Mouse (Mus musculus) bone marrow, adult 2 months (tissue): ENCODE data around the gene Cdh16. TPM values are rescaled to one million over a fixed set of nuclear protein-coding genes. Genes with fewer than 3 reads are reported as not detected.
"Not testable (repeated sequence)": the region's sequence is repeated elsewhere in the genome, so short reads cannot be mapped to it uniquely, and the experiment has no call there.

Experiments used
- H3K27ac ChIP-seq: fragments of 200-500 bp; 2 replicates; pipeline ENCODE4 v1.5.1; 2012; ENCODE audit warnings: low read depth, mild to moderate bottlenecking, control low read depth, inconsistent platforms, low read length; ENCODE audit not compliant: control insufficient read depth, poor library complexity, insufficient read depth
- H3K4me1 ChIP-seq: fragments of 200-500 bp; 2 replicates; pipeline ENCODE4 v1.6.1; 2011; ENCODE audit warnings: low read length; ENCODE audit not compliant: control insufficient read depth, insufficient read depth
- H3K4me3 ChIP-seq: fragments of 200-500 bp; replicated peaks from 2 replicates; pipeline ENCODE3; 2011; ENCODE audit warnings: mild to moderate bottlenecking, low read depth, low read length, control low read depth; ENCODE audit not compliant: control insufficient read depth
- CTCF ChIP-seq: fragments of 200-500 bp; IDR thresholded peaks from 2 replicates; pipeline ENCODE4 v1.5.1; 2011; ENCODE audit warnings: low read length, control low read depth; ENCODE audit not compliant: control insufficient read depth, insufficient read depth
- POLR2A ChIP-seq: fragments of 200-500 bp; IDR thresholded peaks from 2 replicates; pipeline ENCODE4 v1.6.1; 2011; ENCODE audit warnings: low read depth, mild to moderate bottlenecking, control low read depth, low read length, borderline replicate concordance; ENCODE audit not compliant: control insufficient read depth
- WGBS: fragments of 180-500 bp; shearing (Covaris S2); methylation state at CpG from one replicate; pipeline ENCODE4 v1.1.7; 2018; 5-methylcytosine and 5-hydroxymethylcytosine counted together
- polyA plus RNA-seq: library from polyadenylated mRNA; stranded (reverse); fragments of >200 nt; gene quantifications from 2 replicates; pipeline ENCODE4 v1.2.4, GENCODE M21; 2011; ENCODE audit warnings: low replicate concordance; ENCODE audit not compliant: missing spikeins, insufficient read depth, insufficient read length

Cdh16 gene
- polyA plus RNA-seq, result 4.0 TPM in 1 of 2 replicates, not detected in the other

- Histone ChIP-seq H3K27ac (no peak within 1 kb of the TSS), H3K4me3 (no peak within 1 kb of the TSS), H3K4me1 (no peaks in the 10 kb centered on the region)
- 77% methylated on average over 6 of the region's 6 CpGs for WGBS
- TF ChIP-seq CTCF (no peak), POLR2A (no peak)
Observed at GRCm38 (mm10) chr8:104624161-104624560, at the start of gene Cdh16. Cdh16 (minus strand) TSS chr8:104624396.

GRCm38 (mm10) chr8:104655614-104656013 is 31.4 kb upstream of the Cdh16 start:
- WGBS, result 74% methylated on average over 4 of the region's 4 CpGs
- H3K4me3 ChIP-seq, result no peak overlapping the region
- TF ChIP-seq CTCF, result no peak
- no peak for TF ChIP-seq POLR2A
- H3K27ac ChIP-seq, result no peak overlapping the region
- H3K4me1 ChIP-seq, result no peaks in the 10 kb centered on the region

- no peak overlapping the region for H3K4me3 ChIP-seq
- no peak overlapping the region for H3K27ac ChIP-seq
- H3K4me1 ChIP-seq, result no peaks in the 10 kb centered on the region
- WGBS, result under 1% methylated on average over 3 of the region's 3 CpGs
- TF ChIP-seq CTCF (peak; percentile 69), POLR2A (no peak)
Observed at GRCm38 (mm10) chr8:104654984-104655383, 30.8 kb upstream of the Cdh16 start.

- H3K27ac ChIP-seq, H3K4me1 ChIP-seq, H3K4me3 ChIP-seq: not testable (repeated sequence)
- 56% methylated on average over 3 of the region's 3 CpGs for WGBS
Observed at GRCm38 (mm10) chr8:104644187-104644586, 20.0 kb upstream of the Cdh16 start.

GRCm38 (mm10) chr8:104642324-104642654 is 18.1 kb upstream of the Cdh16 start:
- peak overlapping the region; percentile 64 for H3K4me3 ChIP-seq
- 65% methylated on average over 6 of the region's 6 CpGs for WGBS
- peaks cover 6% of the 10 kb centered on the region for H3K4me1 ChIP-seq
- no peak overlapping the region for H3K27ac ChIP-seq
- no peak for TF ChIP-seq POLR2A
- no peak for TF ChIP-seq CTCF

- peak within 1 kb of the TSS; percentile 1; the same call in 1 of the 2 replicates for H3K27ac ChIP-seq
Observed at GRCm38 (mm10) chr8:104641426-104642323, 17.5 kb upstream of the Cdh16 start, which contains the start of gene Ciao2b. Ciao2b (minus strand) TSS chr8:104641965.

GRCm38 (mm10) chr8:104640831-104641370 is 16.7 kb upstream of the Cdh16 start:
- TF ChIP-seq POLR2A, result no peak
- WGBS, result 17% methylated on average over 25 of the region's 25 CpGs
- Histone ChIP-seq H3K4me3 (peak overlapping the region; percentile 64), H3K27ac (peak overlapping the region; percentile 1; the same call in 1 of the 2 replicates), H3K4me1 (peaks cover 6% of the 10 kb centered on the region)

More at GRCm38 (mm10) chr8:104641426-104642323, 17.5 kb upstream of the Cdh16 start, which contains the start of gene Ciao2b:
- TF ChIP-seq POLR2A (peak; percentile 49; the same call in 1 of the 2 replicates), CTCF (no peak)
- WGBS, result under 1% methylated on average over 66 of the region's 66 CpGs
- Histone ChIP-seq H3K4me3 (peak within 1 kb of the TSS; percentile 64), H3K4me1 (peaks cover 6% of the 10 kb centered on the region)

GRCm38 (mm10) chr8:104640241-104640640 is 16.0 kb upstream of the Cdh16 start:
- TF ChIP-seq CTCF (no peak), POLR2A (no peak)
- H3K4me1 ChIP-seq, result peaks cover 6% of the 10 kb centered on the region
- no peak overlapping the region for H3K4me3 ChIP-seq
- WGBS, result 78% methylated on average over 7 of the region's 7 CpGs
- H3K27ac ChIP-seq, result no peak overlapping the region
